Mouse (Mus musculus) testis, adult 2 months (tissue): ENCODE measurements at regions not wholly inside any gene's neighbourhood (a gene's known extent, or its start where the extent isn't known, plus 50 kb on each side); places are given as distances from the start of the nearest gene placed in this dataset.

Experiments used
- CTCF ChIP-seq: fragments of 200-500 bp; IDR thresholded peaks from 2 replicates; pipeline ENCODE4 v1.5.1; 2012; ENCODE audit warnings: low read depth, mild to moderate bottlenecking, inconsistent platforms, low read length, moderate library complexity; ENCODE audit not compliant: control insufficient read depth, insufficient read depth, insufficient replicate concordance
- POLR2A ChIP-seq: fragments of 200-500 bp; IDR thresholded peaks from 2 replicates; pipeline ENCODE4 v1.6.1; 2012; ENCODE audit warnings: low read depth, mild to moderate bottlenecking, inconsistent platforms, low read length, moderate library complexity; ENCODE audit not compliant: control insufficient read depth

- TF ChIP-seq CTCF = no peak
- no peak for TF ChIP-seq POLR2A
Observed at GRCm38 (mm10) chr7:68610499-68610898, 138.5 kb downstream of the Arrdc4 start.
